Mouse (Mus musculus) spleen, postnatal 10 days (tissue): ENCODE results near the gene Ush2a.

Experiments used
- DNase-seq, 2 experiments: peaks; one replicate each; pipeline ENCODE4 v3.0.0; 2021 to 2022; ENCODE audit warnings: low spot score in 2 of 2

Ush2a gene

DNA sequence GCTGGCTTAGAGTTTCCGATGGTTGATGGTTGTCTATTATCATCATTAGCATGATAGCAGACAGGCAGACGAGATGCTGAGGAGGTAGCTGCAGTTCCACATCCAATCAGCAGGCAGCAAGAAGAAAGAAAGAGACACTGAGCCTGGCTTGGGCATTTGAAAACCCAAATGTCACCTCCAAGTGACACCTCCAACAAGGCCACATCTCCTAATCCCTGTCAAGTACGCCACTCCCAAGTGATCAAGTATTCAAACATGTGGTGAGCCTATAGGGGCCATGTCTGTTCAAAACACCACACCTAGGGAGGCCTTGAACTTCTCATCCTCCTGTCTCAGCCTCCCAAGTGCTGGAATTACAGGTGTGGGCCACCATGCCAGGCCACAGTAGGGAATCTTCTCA, 501.9 kb downstream of the Ush2a start:
- DNase-seq = no peak

- DNase-seq = no peak
Observed at GRCm38 (mm10) chr1:188770828-188771227, 509.0 kb downstream of the Ush2a start.

DNA sequence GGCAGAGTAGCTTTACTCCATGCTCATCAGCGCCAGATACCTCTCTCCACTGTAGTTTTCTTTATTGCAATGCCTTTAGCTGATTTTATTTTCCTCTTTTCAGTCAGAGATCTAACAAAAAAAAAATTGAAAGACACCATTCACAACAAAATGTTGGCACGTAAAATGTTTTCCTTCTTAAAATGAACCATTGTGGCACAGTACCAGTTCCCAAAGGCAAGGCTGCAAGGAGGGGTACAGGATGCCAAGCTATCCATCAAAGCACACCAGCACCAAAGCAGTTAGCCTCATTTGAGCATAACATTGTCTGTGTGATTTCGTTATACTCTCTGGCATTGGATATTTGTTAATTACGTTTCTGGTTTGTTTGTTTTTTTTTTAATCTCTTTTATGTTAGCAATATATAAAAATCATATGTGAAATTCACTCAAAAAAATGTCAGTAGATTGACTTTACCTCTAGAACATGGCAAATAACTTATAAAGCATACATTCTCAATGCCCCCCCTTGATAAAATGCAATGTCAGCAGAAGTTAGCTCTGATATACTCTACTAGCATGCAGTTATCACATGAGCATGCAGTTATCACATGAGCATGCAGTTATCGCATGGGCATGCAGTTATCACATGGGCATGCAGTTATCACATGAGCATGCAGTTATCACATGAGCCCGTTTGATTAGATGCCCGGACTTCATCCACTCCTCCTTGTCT, 510.9 kb downstream of the Ush2a start:
- DNase-seq = no peak

GRCm38 (mm10) chr1:188773631-188774030, 511.8 kb downstream of the Ush2a start:
- no peak for DNase-seq

DNA sequence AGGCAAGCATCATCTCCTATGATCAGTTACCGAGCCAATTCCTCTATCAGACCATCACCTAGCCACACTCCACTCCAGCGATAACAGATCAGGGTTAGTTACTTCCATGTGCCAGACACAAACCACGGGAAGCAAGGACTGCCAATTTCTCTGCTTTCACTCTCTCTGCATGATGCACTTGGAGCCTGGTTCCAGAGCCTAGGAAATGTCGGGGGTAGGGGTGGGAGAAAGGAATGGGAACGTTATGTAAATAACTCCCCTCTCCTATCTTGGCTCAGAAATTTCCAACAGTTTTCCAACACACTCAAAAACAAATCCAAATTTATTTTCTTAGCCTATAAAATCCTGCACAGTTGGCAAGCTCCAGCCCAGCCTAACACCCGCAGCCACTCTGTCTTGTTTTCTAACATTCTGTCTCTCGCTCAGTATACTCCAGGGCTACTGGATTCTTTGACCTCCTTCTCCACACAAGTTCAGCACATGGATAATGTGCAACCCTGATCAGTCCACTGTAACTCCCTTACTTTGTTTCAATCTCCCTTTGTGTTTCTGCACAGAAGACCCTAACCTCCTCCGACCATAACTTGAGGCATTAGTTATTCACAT, 515.8 kb downstream of the Ush2a start:
- DNase-seq = no peak

- DNase-seq = no peak
Observed at GRCm38 (mm10) chr1:188785056-188785455, 523.2 kb downstream of the Ush2a start.

DNA sequence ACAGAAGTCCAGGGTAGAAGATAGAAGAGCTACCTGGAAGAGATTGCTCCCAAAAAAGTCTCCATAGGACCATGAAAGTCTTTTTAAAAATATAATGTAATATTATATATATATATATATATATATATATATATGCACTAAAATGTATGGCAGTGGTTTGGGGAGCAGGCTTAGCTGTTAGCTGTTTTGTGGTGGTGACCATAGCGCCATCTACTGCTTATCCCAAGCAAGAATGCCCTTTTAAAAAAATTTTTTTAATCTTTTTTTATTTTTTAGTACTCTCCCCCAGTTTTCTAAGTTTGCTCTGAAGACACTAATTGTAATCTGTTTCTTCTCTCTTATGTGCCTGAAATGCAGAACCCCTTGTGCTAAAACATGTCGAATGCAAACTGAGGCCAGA, 543.2 kb downstream of the Ush2a start:
- no peak for DNase-seq

GRCm38 (mm10) chr1:188805852-188806251, 544.0 kb downstream of the Ush2a start:
- DNase-seq = no peak

- DNase-seq = no peak
Observed at GRCm38 (mm10) chr1:188810631-188811030, 548.8 kb downstream of the Ush2a start.

- DNase-seq = no peak
Observed at GRCm38 (mm10) chr1:188815072-188815471, 553.2 kb downstream of the Ush2a start.

- no peak for DNase-seq
Observed at GRCm38 (mm10) chr1:188824195-188824594, 562.4 kb downstream of the Ush2a start.

GRCm38 (mm10) chr1:188824878-188825532, 563.2 kb downstream of the Ush2a start:
- DNase-seq = no peak

- peak in 1 of 2 experiments; percentile 3 for DNase-seq
Observed at GRCm38 (mm10) chr1:188830527-188831407, 568.9 kb downstream of the Ush2a start.

GRCm38 (mm10) chr1:188833906-188834305, 572.1 kb downstream of the Ush2a start:
- no peak for DNase-seq

- DNase-seq = no peak
Observed at GRCm38 (mm10) chr1:188834770-188835169, 572.9 kb downstream of the Ush2a start.

GRCm38 (mm10) chr1:188837613-188838295, 575.9 kb downstream of the Ush2a start:
- DNase-seq = no peak

GRCm38 (mm10) chr1:188847242-188847641, 585.4 kb downstream of the Ush2a start:
- DNase-seq = no peak

- DNase-seq = no peak
Observed at GRCm38 (mm10) chr1:188852776-188853175, 591.0 kb downstream of the Ush2a start.

DNA sequence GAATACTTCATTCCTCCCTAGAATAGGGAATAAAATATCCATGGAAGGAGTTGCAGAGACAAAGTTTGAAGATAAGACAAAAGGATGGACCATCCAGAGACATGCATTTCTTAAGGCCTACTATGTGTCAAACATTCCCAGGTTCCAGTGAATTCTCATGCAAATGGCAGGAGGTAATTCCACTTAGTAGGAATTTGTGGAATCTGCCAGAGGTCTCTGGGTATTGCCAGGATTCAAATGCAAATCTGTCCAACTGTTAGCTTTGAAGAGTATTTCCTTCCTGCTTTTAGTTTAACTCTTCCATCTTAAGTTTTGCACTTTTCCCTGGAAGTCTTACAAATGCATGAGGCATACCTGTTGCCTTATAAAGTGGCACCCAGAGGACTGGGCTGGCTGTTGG, 592.4 kb downstream of the Ush2a start:
- DNase-seq = no peak

GRCm38 (mm10) chr1:188855034-188855433, 593.2 kb downstream of the Ush2a start:
- DNase-seq = no peak

GRCm38 (mm10) chr1:188859718-188860117, 597.9 kb downstream of the Ush2a start:
- DNase-seq = no peak
